Mouse (Mus musculus): ENCODE measurements around the gene Cotl1. TPM values are rescaled to one million over a fixed set of nuclear protein-coding genes. Genes with fewer than 3 reads are reported as not detected.

Cotl1 gene
- polyA plus RNA-seq, 1 experiment from 2014 or later, result 262 TPM

GRCm38 (mm10) chr8:119802592-119802991 lies 37.8 kb downstream of the Cotl1 start:
- no peak overlapping the region for H3K4me3 ChIP-seq (ENCODE audit: low read length)
- no peak overlapping the region for H3K9ac ChIP-seq (ENCODE audit: low read depth, low read length)
- WGBS, result 94% methylated on average over 1 of the region's 1 CpGs
- H3K9me3 ChIP-seq (ENCODE audit: control insufficient read depth, low read length), result no peaks in the 10 kb centered on the region
- H3K4me1 ChIP-seq (ENCODE audit: control insufficient read depth, insufficient read depth, low read length), result peaks cover 32% of the 10 kb centered on the region
- no peak overlapping the region for H3K27ac ChIP-seq (ENCODE audit: low read length)
- H3K27me3 ChIP-seq (replicated peaks; ENCODE audit: control insufficient read depth, insufficient read depth, low read length), result no peaks in the 10 kb centered on the region
- no peak for ATAC-seq
- no peaks in the 10 kb centered on the region for H3K36me3 ChIP-seq (ENCODE audit: control insufficient read depth, insufficient read depth, low read length)
- no peak overlapping the region for H3K4me2 ChIP-seq (ENCODE audit: low read depth, low read length)

- no peaks in the 10 kb centered on the region for H3K9me3 ChIP-seq (ENCODE audit: control insufficient read depth, low read length)
- no peak overlapping the region for H3K4me2 ChIP-seq (ENCODE audit: low read depth, low read length)
- no peak overlapping the region for H3K4me3 ChIP-seq (ENCODE audit: low read length)
- H3K27ac ChIP-seq (ENCODE audit: low read length), result no peak overlapping the region
- 28% methylated on average over 4 of the region's 4 CpGs for WGBS
- H3K4me1 ChIP-seq (ENCODE audit: control insufficient read depth, insufficient read depth, low read length), result peaks cover 24% of the 10 kb centered on the region
- no peak for ATAC-seq
- no peak overlapping the region for H3K9ac ChIP-seq (ENCODE audit: low read depth, low read length)
- H3K27me3 ChIP-seq (replicated peaks; ENCODE audit: control insufficient read depth, insufficient read depth, low read length), result no peaks in the 10 kb centered on the region
- H3K36me3 ChIP-seq (ENCODE audit: control insufficient read depth, insufficient read depth, low read length), result no peaks in the 10 kb centered on the region
These were observed 39.2 kb downstream of the Cotl1 start for GRCm38 (mm10) chr8:119801168-119801567.

- Histone ChIP-seq H3K36me3 (ENCODE audit: control insufficient read depth, insufficient read depth, low read length) (no peaks in the 10 kb centered on the region), H3K27me3 (replicated peaks; ENCODE audit: control insufficient read depth, insufficient read depth, low read length) (no peaks in the 10 kb centered on the region), H3K9ac (ENCODE audit: low read depth, low read length) (no peak overlapping the region), H3K4me2 (ENCODE audit: low read depth, low read length) (no peak overlapping the region), H3K4me1 (ENCODE audit: control insufficient read depth, insufficient read depth, low read length) (peaks cover 11% of the 10 kb centered on the region), H3K4me3 (ENCODE audit: low read length) (no peak overlapping the region), H3K9me3 (ENCODE audit: control insufficient read depth, low read length) (no peaks in the 10 kb centered on the region), H3K27ac (ENCODE audit: low read length) (no peak overlapping the region)
- WGBS, result 57% methylated on average over 2 of the region's 2 CpGs
- peak; percentile 24 for ATAC-seq
These were observed 41.4 kb downstream of the Cotl1 start for GRCm38 (mm10) chr8:119798965-119799264.

- H3K9ac ChIP-seq (ENCODE audit: low read depth, low read length), result peak overlapping the region; percentile 34; the same call in 1 of the 2 replicates
These were observed 42.0 kb downstream of the Cotl1 start for GRCm38 (mm10) chr8:119798170-119798964.

GRCm38 (mm10) chr8:119795651-119796050 lies 44.7 kb downstream of the Cotl1 start:
- 71% methylated on average over 3 of the region's 3 CpGs for WGBS

More at GRCm38 (mm10) chr8:119798170-119798964, 42.0 kb downstream of the Cotl1 start:
- WGBS, result 12% methylated on average over 15 of the region's 15 CpGs
- peak; percentile 63 for ATAC-seq
- no peak overlapping the region for H3K4me3 ChIP-seq (ENCODE audit: low read length)
- peaks cover 11% of the 10 kb centered on the region for H3K4me1 ChIP-seq (ENCODE audit: control insufficient read depth, insufficient read depth, low read length)
- H3K36me3 ChIP-seq (ENCODE audit: control insufficient read depth, insufficient read depth, low read length), result no peaks in the 10 kb centered on the region
- H3K27ac ChIP-seq (ENCODE audit: low read length), result no peak overlapping the region
- H3K27me3 ChIP-seq (replicated peaks; ENCODE audit: control insufficient read depth, insufficient read depth, low read length), result no peaks in the 10 kb centered on the region
- H3K4me2 ChIP-seq (ENCODE audit: low read depth, low read length), result peak overlapping the region; percentile 26; the same call in 1 of the 2 replicates
- no peaks in the 10 kb centered on the region for H3K9me3 ChIP-seq (ENCODE audit: control insufficient read depth, low read length)

GRCm38 (mm10) chr8:119794689-119795088 lies 45.7 kb downstream of the Cotl1 start:
- ATAC-seq, result no peak
- Histone ChIP-seq H3K9ac (ENCODE audit: low read depth, low read length) (no peak overlapping the region), H3K27me3 (replicated peaks; ENCODE audit: control insufficient read depth, insufficient read depth, low read length) (no peaks in the 10 kb centered on the region), H3K9me3 (ENCODE audit: control insufficient read depth, low read length) (no peaks in the 10 kb centered on the region), H3K27ac (ENCODE audit: low read length) (no peak overlapping the region), H3K36me3 (ENCODE audit: control insufficient read depth, insufficient read depth, low read length) (no peaks in the 10 kb centered on the region), H3K4me3 (ENCODE audit: low read length) (no peak overlapping the region), H3K4me1 (ENCODE audit: control insufficient read depth, insufficient read depth, low read length) (peaks cover 29% of the 10 kb centered on the region), H3K4me2 (ENCODE audit: low read depth, low read length) (no peak overlapping the region)
- WGBS, result 53% methylated on average over 7 of the region's 7 CpGs

More at GRCm38 (mm10) chr8:119795651-119796050, 44.7 kb downstream of the Cotl1 start:
- no peaks in the 10 kb centered on the region for H3K9me3 ChIP-seq (ENCODE audit: control insufficient read depth, low read length)
- H3K4me2 ChIP-seq (ENCODE audit: low read depth, low read length), result no peak overlapping the region
- H3K4me3 ChIP-seq (ENCODE audit: low read length), result no peak overlapping the region
- H3K36me3 ChIP-seq (ENCODE audit: control insufficient read depth, insufficient read depth, low read length), result no peaks in the 10 kb centered on the region
- H3K4me1 ChIP-seq (ENCODE audit: control insufficient read depth, insufficient read depth, low read length), result peaks cover 25% of the 10 kb centered on the region
- ATAC-seq, result no peak
- no peak overlapping the region for H3K27ac ChIP-seq (ENCODE audit: low read length)
- H3K27me3 ChIP-seq (replicated peaks; ENCODE audit: control insufficient read depth, insufficient read depth, low read length), result no peaks in the 10 kb centered on the region
- H3K9ac ChIP-seq (ENCODE audit: low read depth, low read length), result no peak overlapping the region

GRCm38 (mm10) chr8:119791804-119792704 lies 48.3 kb downstream of the Cotl1 start:
- H3K36me3 ChIP-seq (ENCODE audit: control insufficient read depth, insufficient read depth, low read length), result no peaks in the 10 kb centered on the region
- H3K9ac ChIP-seq (ENCODE audit: low read depth, low read length), result no peak overlapping the region
- peaks cover 24% of the 10 kb centered on the region for H3K4me1 ChIP-seq (ENCODE audit: control insufficient read depth, insufficient read depth, low read length)
- no peak overlapping the region for H3K4me3 ChIP-seq (ENCODE audit: low read length)
- ATAC-seq, result peak; percentile 73
- peak overlapping the region; percentile 42 for H3K27ac ChIP-seq (ENCODE audit: low read length)
- no peak overlapping the region for H3K4me2 ChIP-seq (ENCODE audit: low read depth, low read length)
- 28% methylated on average over 16 of the region's 16 CpGs for WGBS
- H3K27me3 ChIP-seq (replicated peaks; ENCODE audit: control insufficient read depth, insufficient read depth, low read length), result no peaks in the 10 kb centered on the region
- H3K9me3 ChIP-seq (ENCODE audit: control insufficient read depth, low read length), result no peaks in the 10 kb centered on the region

- H3K36me3 ChIP-seq (ENCODE audit: control insufficient read depth, insufficient read depth, low read length), result no peaks in the 10 kb centered on the region
- WGBS, result 82% methylated on average over 7 of the region's 7 CpGs
- peaks cover 28% of the 10 kb centered on the region for H3K4me1 ChIP-seq (ENCODE audit: control insufficient read depth, insufficient read depth, low read length)
- no peaks in the 10 kb centered on the region for H3K27me3 ChIP-seq (replicated peaks; ENCODE audit: control insufficient read depth, insufficient read depth, low read length)
- no peak overlapping the region for H3K9ac ChIP-seq (ENCODE audit: low read depth, low read length)
- H3K9me3 ChIP-seq (ENCODE audit: control insufficient read depth, low read length), result no peaks in the 10 kb centered on the region
- H3K27ac ChIP-seq (ENCODE audit: low read length), result no peak overlapping the region
- no peak overlapping the region for H3K4me3 ChIP-seq (ENCODE audit: low read length)
- ATAC-seq, result no peak
- H3K4me2 ChIP-seq (ENCODE audit: low read depth, low read length), result no peak overlapping the region
These were observed 50.8 kb downstream of the Cotl1 start for GRCm38 (mm10) chr8:119789581-119789980.

- Histone ChIP-seq H3K27ac (ENCODE audit: low read length) (no peak overlapping the region), H3K36me3 (ENCODE audit: control insufficient read depth, insufficient read depth, low read length) (no peaks in the 10 kb centered on the region), H3K9me3 (ENCODE audit: control insufficient read depth, low read length) (no peaks in the 10 kb centered on the region), H3K9ac (ENCODE audit: low read depth, low read length) (no peak overlapping the region), H3K4me1 (ENCODE audit: control insufficient read depth, insufficient read depth, low read length) (peaks cover 36% of the 10 kb centered on the region), H3K27me3 (replicated peaks; ENCODE audit: control insufficient read depth, insufficient read depth, low read length) (no peaks in the 10 kb centered on the region), H3K4me2 (ENCODE audit: low read depth, low read length) (no peak overlapping the region), H3K4me3 (ENCODE audit: low read length) (no peak overlapping the region)
- no peak for ATAC-seq
- WGBS, result 70% methylated on average over 9 of the region's 9 CpGs
These were observed 51.5 kb downstream of the Cotl1 start for GRCm38 (mm10) chr8:119788607-119789381.

All from intestine, embryonic 16.5 days (tissue).